Mouse (Mus musculus): ENCODE results near the gene Jmjd1c. TPM values are rescaled to one million over a fixed set of nuclear protein-coding genes. Genes with fewer than 3 reads are reported as not detected.

Gene Jmjd1c
- total RNA-seq, 2 experiments from 2014 or later, result 75.9 to 85.6 TPM

DNA sequence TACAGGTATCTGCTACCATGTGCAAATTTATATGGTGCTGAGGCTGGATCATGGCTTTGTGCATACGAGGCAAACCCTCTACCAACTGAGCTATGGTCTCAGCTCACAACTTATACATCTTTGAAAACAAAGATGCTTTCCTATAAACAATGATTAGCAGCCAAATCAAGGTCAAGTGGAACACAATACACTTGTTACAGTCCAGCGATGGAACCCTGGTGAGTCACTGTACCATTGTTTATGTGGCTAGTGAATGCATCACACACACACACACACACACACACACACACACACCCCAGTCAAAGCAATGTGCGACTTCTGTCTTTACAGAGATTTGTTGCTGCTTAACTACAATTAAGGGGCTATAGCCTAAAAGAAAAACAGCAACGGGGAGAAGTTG lies 24.5 kb upstream of the Jmjd1c start:
- no peak for DNase-seq (ENCODE audit: low spot score in 2 of 2)

- DNase-seq (ENCODE audit: low spot score in 2 of 2), result no peak
Observed at GRCm38 (mm10) chr10:67071884-67072283, 24.0 kb upstream of the Jmjd1c start.

- DNase-seq (ENCODE audit: low spot score in 2 of 2), result no peak
Observed at GRCm38 (mm10) chr10:67072600-67072999, 23.3 kb upstream of the Jmjd1c start.

DNA sequence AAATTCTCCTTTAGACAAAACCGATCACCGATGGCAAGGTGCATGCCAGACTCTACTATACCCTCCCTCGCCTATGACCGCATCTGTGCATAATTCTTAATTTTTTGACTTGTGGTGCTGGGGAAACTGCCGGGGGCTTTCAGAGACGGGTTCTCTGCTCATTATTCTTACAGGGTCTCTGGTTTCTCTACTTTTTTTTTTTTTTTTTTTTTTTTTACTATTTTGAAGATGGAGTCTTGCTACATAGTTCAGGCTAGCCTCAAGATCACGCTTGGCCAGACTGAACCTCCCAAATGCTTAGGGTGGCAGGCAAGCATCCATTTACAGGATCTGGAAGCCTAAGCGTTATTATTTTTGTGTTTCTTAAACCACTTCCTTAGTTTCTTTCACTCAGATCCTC lies 22.3 kb upstream of the Jmjd1c start:
- no peak for DNase-seq (ENCODE audit: low spot score in 2 of 2)

- peak; percentile 54 to 72 for DNase-seq (ENCODE audit: low spot score in 2 of 2)
Observed at GRCm38 (mm10) chr10:67075931-67076878, 19.7 kb upstream of the Jmjd1c start.

DNA sequence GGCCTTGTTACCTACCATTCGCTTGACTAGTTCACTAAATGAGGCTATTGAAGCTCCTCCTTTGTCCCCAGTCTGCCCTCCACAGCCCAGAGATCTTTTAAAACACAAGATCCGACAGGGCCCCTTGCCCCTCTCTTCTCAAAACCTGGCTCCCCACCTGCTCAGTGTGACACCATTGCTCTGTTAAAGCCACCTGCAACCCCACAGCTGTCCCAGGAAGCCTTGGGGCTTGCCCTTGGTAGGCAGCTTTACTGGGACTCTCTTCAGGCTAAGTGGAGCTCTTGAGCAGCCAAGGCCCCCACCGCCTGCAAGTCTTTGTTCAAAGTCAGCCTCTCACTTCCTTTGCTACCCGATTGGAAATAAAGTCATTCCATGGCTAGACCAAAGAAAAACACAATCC lies 16.9 kb upstream of the Jmjd1c start:
- no peak for DNase-seq (ENCODE audit: low spot score in 2 of 2)

GRCm38 (mm10) chr10:67081206-67082007 lies 14.5 kb upstream of the Jmjd1c start:
- no peak for DNase-seq (ENCODE audit: low spot score in 2 of 2)

GRCm38 (mm10) chr10:67082531-67082930 lies 13.4 kb upstream of the Jmjd1c start:
- DNase-seq (ENCODE audit: low spot score in 2 of 2), result no peak

DNA sequence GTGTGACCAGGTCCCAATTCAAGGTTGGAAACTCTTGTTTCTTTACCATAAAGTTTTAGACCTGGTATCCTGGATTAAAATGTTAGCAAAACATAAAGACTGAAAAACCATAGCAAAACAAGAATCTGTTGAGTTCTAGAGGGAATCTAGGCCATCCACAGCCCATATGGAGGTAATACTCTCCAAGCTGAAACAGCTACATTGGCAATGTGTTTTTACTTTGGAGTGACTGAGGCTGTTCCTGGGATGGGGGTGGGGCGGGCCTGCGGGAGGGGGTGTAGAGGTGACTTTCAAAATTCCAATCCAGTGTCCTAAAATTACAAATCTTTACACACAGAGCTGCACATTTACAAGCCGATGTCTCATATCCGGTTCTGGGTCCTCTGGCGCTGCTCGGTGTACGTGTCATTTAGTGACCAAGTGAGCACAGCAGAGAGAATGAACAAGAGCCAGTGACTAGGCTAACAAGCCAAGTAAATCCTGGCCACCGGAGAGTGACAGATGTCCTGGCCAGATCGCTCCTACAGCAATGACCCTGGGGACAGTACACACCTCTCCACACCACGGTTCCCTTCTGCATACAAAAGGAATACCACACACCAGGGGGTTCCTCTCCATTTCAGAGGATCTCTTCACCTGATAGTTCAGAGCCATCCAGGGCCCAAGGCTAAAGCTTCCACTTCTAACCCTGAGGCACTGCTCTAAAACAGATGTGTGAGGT lies 12.3 kb upstream of the Jmjd1c start:
- no peak for DNase-seq (ENCODE audit: low spot score in 2 of 2)

DNA sequence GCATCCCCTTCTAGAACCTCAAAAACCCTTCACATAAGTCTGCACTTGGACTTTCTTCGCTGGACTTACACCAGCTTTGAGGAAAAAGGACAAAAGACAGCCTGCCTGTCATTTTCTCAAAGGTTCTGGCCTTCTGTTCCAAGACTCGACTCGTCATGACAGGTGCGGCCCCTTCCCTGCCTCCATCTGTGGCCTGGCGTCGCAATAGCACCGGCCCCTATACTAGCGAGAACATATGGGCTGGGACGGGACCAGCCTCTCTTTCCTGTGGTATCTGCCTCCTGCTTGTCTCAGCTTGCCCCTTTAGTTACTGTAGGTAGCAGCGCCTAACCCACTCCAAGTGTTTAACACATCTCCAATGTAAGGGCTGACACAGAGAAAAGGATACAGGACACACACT lies 10.8 kb upstream of the Jmjd1c start:
- DNase-seq (ENCODE audit: low spot score in 2 of 2), result no peak

GRCm38 (mm10) chr10:67085916-67086315 lies 10.0 kb upstream of the Jmjd1c start:
- no peak for DNase-seq (ENCODE audit: low spot score in 2 of 2)

- no peak for DNase-seq (ENCODE audit: low spot score in 2 of 2)
Observed at GRCm38 (mm10) chr10:67087447-67088226, 8.3 kb upstream of the Jmjd1c start.

- DNase-seq (ENCODE audit: low spot score in 2 of 2), result no peak
Observed at GRCm38 (mm10) chr10:67090611-67091010, 5.3 kb upstream of the Jmjd1c start.

DNA sequence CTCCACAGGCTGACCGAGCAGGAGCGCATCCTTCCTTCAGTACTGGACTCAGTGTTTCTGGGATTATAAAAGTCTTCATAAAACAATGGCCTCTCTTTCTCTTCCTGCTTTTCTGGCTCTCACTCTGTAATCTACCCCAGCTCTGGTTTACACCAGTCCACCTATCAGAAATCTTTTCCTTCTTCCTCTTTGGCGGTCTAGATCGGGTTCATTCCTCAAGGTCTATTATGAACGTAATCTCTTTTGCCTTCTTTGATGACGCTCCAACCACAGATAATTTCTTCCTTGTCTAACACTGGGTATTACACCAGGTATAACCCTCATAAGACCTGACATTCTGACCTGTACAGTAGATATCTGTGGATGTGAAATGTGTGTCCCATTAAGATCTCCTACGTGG lies 1.0 kb upstream of the Jmjd1c start:
- DNase-seq (ENCODE audit: low spot score in 2 of 2), result no peak

DNA sequence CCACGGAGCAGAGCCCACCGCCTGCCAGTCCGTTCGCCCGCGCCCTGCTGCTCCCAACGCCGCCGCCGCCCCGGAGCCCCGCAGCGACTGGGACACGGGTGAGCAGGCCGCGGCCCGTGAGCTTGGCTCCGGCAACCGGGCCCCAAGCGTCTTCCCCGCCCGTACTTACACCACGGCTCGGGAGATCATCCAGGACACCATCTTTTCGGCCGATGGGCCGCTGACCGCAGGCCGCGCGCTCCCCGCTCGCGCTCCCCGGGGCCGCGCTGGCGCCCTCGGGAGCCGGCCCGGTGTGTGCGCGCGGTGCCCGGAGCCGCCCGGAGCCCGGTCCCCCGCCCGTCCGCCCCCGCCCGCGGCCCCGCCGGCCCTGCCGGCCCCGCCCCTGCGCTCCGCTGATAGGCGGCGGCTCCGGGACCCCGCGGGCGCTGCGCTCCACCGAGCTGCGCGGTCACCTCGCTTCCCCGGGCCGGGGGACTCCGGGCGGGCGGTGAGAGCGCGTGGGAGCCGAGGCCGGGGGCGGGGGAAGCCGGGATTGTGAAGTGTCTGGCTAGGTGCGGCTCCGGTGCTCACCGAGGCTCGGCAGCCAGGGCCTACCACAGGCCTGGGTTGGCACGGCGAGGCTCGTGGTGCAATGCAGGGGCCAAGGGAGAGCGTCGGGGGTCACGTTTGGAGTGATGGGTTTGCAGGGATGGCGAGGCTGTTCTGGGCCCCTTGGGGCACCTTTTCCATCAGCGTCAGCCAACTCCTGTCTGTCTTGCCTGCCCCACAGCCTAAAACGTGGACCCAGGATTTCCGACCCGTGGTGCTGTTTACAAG lies 904 bp downstream of the Jmjd1c start, which contains the start of gene Reep3:
Reep3 (minus strand) TSS at position 325 of the 816 bp plus-strand sequence.
- DNase-seq (ENCODE audit: low spot score in 2 of 2), result peak; percentile 59 to 73

DNA sequence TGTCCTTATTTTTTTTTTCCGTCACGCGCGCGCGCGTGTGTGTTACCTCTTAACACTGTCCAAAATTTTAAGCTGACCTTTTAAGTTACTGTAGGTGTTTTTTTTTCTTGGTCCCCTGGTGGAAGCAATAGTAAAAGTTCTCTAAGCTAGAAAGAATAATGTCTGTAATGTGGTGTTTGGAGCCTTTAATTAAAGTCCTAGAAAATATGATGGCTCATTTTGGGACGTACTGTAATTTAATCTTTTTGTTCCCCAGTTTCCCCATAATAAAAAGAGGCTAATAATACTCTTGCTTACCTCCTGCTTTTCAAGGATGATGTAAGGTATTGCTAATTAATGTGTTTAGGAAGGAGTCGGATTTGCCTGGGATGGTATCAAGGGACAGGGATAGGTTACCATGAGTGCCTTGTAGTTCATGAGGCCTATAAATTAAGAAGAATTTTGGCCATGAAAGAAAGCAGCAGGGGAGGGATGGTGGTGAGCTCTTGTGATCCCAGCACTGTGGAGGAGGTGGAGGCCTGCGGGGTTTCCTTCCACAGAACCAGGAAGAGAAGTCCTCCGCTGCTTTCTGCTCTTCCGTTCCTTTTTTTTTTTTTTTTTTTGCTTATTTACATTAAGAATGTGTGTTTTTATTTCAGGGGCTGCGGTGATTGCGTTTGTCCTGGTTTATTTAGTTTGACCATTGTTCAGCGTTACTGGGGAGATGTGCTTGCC lies 1.7 kb downstream of the Jmjd1c start:
- DNase-seq (ENCODE audit: low spot score in 2 of 2), result no peak

DNA sequence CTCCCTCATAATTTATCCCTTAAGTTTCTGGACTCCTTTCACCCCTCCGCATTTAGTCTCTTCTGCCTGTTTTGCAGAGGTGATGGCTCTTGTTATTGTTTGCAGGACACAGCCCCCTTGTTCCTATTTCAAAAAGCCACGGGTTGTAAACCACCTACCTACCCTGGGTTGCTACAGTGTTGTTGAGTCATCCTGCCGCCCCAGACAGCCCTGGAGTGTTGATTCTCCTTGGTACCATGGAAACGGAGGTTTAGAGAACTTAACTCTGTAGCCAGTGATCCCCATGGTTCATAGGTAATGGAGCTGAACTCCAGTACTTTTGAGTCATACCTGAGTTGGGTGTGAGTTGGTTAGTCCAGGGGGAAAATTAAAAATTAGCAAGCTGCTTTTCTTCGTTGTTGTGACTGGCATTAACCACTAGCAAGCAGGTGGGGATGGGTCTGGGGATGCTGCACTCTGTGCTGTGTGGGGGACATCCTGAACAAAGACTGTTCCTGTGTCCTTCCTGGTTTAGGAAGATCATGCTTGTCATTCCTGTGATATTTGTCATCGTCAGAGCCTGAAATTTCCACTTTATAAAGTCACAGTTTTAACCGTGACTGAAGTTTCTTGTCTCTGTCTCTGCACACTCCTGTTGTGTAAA lies 2.6 kb downstream of the Jmjd1c start:
- DNase-seq (ENCODE audit: low spot score in 2 of 2), result peak in 1 of 2 experiments; percentile 45

DNA sequence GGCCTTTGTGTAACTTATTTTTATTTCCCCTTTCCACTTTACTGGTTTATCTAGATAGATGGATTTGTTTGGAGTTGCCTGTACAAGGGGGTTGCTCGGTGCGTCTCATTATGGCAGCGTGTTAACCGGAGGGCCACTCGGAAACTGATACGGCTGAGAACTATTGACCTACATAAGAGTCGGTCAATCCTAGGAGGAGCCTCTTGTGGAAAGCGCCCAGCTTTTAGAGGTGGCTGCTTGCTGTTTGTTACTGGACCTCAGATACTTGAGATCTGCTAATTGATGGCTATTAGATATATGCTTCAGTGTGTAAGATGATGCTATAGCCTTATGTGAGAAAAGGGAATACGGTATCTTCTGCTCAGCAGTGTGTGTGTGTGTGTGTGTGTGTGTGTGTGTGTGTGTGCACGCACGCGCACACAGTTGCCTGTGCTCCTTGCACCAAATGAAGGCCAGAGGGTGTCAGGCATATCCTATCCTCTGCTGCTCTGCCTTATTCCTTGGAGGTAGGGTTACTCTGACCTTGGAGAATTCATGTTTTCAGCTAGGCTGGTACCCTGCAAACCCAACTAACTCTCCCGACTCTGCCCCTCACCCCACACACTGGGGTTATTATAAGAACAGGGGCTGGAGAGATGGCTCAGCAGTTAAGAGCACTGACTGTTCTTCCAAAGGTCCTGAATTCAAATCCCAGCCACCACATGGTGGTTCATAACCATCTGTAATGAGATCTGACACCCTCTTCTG lies 3.4 kb downstream of the Jmjd1c start:
- DNase-seq (ENCODE audit: low spot score in 2 of 2), result no peak

All from left cerebral cortex, adult 18-20 months (tissue).